Mouse (Mus musculus): ENCODE measurements around the gene Ccdc62. TPM values are rescaled to one million over a fixed set of nuclear protein-coding genes. Genes with fewer than 3 reads are reported as not detected.

Gene Ccdc62
- total RNA-seq, 2 experiments from 2014 or later: 1.3 to 2.1 TPM

DNA sequence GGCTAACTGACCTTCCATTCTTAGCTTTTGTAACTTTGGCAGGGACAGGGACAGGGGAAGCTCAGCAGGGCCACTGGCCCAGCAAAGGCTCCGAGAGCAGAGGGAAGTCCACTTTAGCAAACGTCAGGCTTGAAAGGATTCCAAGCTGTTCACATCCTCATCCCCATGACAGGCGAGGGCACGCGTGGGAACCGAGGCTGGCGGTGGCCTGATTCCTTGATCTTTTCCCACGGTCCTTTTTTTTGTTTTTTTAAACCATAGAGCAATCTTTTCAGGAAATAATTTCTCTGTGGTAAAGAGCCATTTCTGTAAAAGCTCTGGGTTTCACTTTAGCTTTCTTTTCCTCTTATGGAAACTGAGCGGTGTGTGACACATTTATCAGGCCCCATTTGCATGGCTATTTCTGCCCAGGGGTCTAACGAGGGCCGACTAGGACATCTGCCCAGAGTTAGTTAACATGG is 84.3 kb downstream of the Ccdc62 start:
- DNase-seq (ENCODE audit: low spot score): peak; percentile 51
- intact Hi-C loops (cut with DNase I): no loop called here

DNA sequence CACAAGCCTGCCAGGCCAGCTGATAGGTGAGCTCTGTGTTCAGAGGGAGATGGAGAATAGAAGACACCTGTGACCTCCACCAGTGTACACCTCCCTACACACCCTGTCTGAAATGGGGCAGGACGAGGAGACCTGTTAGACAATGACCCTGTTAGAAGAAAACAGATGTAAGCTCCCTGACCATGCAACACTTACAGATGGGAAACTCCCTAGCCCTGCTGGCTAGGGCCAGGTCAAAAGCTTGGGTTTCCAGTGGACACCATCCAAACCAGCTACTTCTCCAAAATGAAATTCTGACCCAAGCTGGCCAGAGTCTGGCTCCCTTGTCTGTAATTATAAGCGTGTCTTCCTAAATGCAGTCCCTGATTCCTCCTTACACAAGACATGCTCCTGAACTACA is 85.2 kb downstream of the Ccdc62 start:
- intact Hi-C loops (cut with DNase I): loop anchor here (2.0 kb wide), 1 partner anchor 15 kb away; no protein-coding TSS in a partner anchor

DNA sequence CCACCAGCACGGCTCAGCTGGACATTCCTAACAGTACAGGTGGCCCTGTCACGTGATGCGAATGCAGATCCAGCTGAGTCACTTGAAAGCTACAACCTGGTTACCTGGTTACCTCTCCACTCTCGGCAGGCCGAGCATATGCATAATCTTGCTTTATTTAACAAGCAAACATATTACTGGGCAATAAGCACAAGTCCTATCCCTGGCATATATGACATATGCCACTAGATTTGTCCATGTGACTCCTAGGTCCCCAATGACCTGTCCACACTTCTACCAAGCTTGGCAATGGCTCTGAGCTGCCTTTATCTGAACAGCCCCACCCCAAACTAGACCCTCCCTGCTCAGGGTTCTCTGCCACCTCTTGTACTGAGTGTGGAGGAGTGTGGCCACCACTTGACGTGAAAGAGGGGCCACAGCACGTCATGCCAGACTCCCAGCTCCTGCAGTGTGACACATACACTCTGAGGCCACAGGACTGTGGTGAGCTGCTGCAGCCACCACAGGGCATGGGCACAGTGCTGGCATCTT is 85.9 kb downstream of the Ccdc62 start:
- intact Hi-C loops (cut with DNase I): loop anchor here (2.0 kb wide), 1 partner anchor 14 kb away; no protein-coding TSS in a partner anchor
- no peak for DNase-seq (ENCODE audit: low spot score)

More for the DNA sequence above, 85.2 kb downstream of the Ccdc62 start:
- no peak for DNase-seq (ENCODE audit: low spot score)

DNA sequence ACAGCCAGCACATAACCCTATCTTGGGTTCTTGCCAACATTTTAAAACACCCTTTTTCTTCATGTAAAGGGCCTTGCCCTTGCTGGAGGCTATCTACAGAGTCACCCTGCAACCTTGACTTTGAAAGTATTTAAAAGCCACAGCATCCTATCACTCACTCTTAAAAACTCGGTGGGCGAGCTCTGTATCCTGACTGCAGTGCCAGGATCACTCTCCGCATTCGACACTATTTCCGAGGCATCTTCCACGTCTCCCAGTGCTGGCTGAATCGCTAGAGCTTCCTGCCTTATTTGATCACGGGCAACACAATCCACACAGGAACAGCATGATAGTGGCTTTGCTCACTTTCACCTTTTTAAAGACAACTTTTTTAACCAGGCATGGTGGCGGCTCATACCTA is 87.5 kb downstream of the Ccdc62 start:
- intact Hi-C loops (cut with DNase I): loop anchor here (2.0 kb wide), 1 partner anchor 13 kb away; no protein-coding TSS in a partner anchor

DNA sequence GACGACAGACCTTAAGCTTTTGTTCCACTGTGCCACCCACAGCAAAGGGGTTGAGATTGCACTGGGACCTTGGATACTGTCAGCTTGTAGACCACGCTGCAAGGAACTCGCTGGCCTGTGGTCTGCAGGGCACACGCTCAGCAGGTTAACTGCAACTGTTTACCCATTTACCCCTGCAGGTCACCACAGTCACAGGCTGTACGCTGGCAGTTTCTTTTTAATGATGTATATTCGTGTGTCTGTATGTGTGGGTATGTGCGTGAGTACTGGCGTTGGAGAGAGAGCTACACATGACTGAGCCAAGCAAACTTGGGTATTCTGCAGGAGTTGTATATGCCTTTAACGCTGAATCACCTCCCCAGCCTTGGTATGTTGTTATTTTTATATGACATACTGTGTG is 88.2 kb downstream of the Ccdc62 start:
- intact Hi-C loops (cut with DNase I): no loop called here
- no peak for DNase-seq (ENCODE audit: low spot score)

More for the DNA sequence above, 87.5 kb downstream of the Ccdc62 start:
- DNase-seq (ENCODE audit: low spot score): no peak

Small RNA genes lying within 50 kb of the gene (microRNA-seq; reads per million reads assigned to microRNA genes)
- not detected for gene Mir7032

Other genes with a start within 250 kb of the Ccdc62 start
- gene Clip1, start 246.1 kb upstream of the Ccdc62 start, total RNA-seq (2021): 100 to 1,000 TPM; 135 to 152 TPM
- 10 to 100 TPM; 23.2 to 25.1 TPM for gene Zcchc8, start 209.6 kb upstream of the Ccdc62 start, total RNA-seq (2021)
- gene Rsrc2, start 181.3 kb upstream of the Ccdc62 start, total RNA-seq (2021): 10 to 100 TPM; 45.9 to 47.3 TPM
- under 1 TPM; 0.56 to 0.86 TPM for gene Kntc1, start 181.0 kb upstream of the Ccdc62 start, total RNA-seq (2021)
- gene Hcar2, start 65.2 kb upstream of the Ccdc62 start, total RNA-seq (2021): under 1 TPM; 0.13 to 0.25 TPM
- gene Hcar1, start 50.7 kb upstream of the Ccdc62 start, total RNA-seq (2021): under 1 TPM; 0.49 to 0.81 TPM
- gene Denr, start 23.5 kb upstream of the Ccdc62 start, total RNA-seq (2021): 10 to 100 TPM; 48.0 to 48.9 TPM
- gene Gm43518, start 3.3 kb upstream of the Ccdc62 start, total RNA-seq (2021): under 1 TPM in 1 of 2 experiments, not detected in 1; 0.50 TPM
- gene Hip1r, start 42.9 kb downstream of the Ccdc62 start, total RNA-seq (2021): 10 to 100 TPM; 13.4 to 19.0 TPM
- gene Vps37b, start 101.6 kb downstream of the Ccdc62 start, total RNA-seq (2021): 10 to 100 TPM; 18.2 to 18.6 TPM
- gene Abcb9, start 165.1 kb downstream of the Ccdc62 start, total RNA-seq (2021): 1 to 10 TPM; 8.0 to 9.0 TPM
- 10 to 100 TPM; 12.5 to 13.9 TPM for gene Ogfod2, start 181.6 kb downstream of the Ccdc62 start, total RNA-seq (2021)
- gene Arl6ip4, start 185.4 kb downstream of the Ccdc62 start, total RNA-seq (2021): 10 to 100 TPM; 36.2 to 43.0 TPM